Mouse (Mus musculus) ES-E14 (cell line): ENCODE results near the gene Smad3.

Experiments used
- CHD2 ChIP-seq: IDR thresholded peaks from 2 replicates; pipeline ENCODE4 v1.6.1; 2014; ENCODE audit warnings: mild to moderate bottlenecking, low read depth, low read length, inconsistent platforms
- HCFC1 ChIP-seq: IDR thresholded peaks from 2 replicates; pipeline ENCODE4 v1.6.1; 2012; ENCODE audit warnings: low read length, inconsistent platforms, borderline replicate concordance; ENCODE audit not compliant: insufficient read depth
- MAFK ChIP-seq: IDR thresholded peaks from 2 replicates; pipeline ENCODE4 v1.6.1; 2014; ENCODE audit warnings: mild to moderate bottlenecking, low read depth, low read length, inconsistent platforms; ENCODE audit not compliant: insufficient read depth
- ZC3H11A ChIP-seq: IDR thresholded peaks from 2 replicates; pipeline ENCODE4 v1.6.1; 2012; ENCODE audit warnings: low read depth, mild to moderate bottlenecking, inconsistent platforms, low read length, borderline replicate concordance
- ZNF384 ChIP-seq: IDR thresholded peaks from 2 replicates; pipeline ENCODE4 v1.6.1; 2012; ENCODE audit warnings: low read depth, low read length, inconsistent platforms

DNA sequence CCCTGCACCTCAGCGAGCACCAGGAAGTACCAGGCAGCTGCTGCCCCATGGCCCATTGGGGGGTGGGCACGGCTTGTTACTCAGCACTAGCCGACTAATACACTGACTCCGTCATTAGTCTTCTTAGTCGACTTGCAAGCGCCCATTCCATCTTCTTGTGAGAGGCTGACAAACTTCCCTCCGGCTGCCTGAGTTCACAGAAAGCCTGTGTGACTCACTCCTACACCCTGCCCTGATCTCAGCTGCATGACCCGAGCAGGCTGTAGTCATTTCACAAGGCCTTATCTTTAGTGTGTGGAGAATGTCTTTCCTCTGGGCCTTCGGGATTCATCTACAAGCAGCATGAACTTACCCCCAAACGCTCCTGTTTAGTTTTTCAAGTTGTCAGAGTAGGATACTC, 83.2 kb downstream of the Smad3 start:
- TF ChIP-seq MAFK (no peak), HCFC1 (no peak), ZNF384 (no peak), ZC3H11A (no peak), CHD2 (no peak)
